Mouse (Mus musculus) midbrain, embryonic 11.5 days (tissue): ENCODE measurements at regions not wholly inside any gene's neighbourhood (a gene's known extent, or its start where the extent isn't known, plus 50 kb on each side); places are given as distances from the start of the nearest gene placed in this dataset.

ENCODE experiments used
- ATAC-seq: fragments of 200-750 bp; cut with Nextera tagmentation; 2 replicates; pipeline ENCODE4 v1.8.0; 2017; ENCODE audit warnings: moderate TSS enrichment, moderate library complexity; ENCODE audit not compliant: low FRiP score
- DNase-seq: peaks from one replicate; pipeline ENCODE4 v3.0.0; 2015; ENCODE audit warnings: low spot score; ENCODE audit errors: missing footprints
- H3K27ac ChIP-seq: fragments of 300-500 bp; sonication (generic); 2 replicates; pipeline ENCODE4 v1.5.1; 2014; ENCODE audit warnings: low read depth, low read length
- H3K27me3 ChIP-seq: fragments of 300-500 bp; sonication (generic); 2 replicates; pipeline ENCODE4 v1.6.1; 2014; ENCODE audit warnings: mild to moderate bottlenecking, low read length, moderate library complexity, mixed read lengths; ENCODE audit not compliant: control insufficient read depth, insufficient read depth
- H3K36me3 ChIP-seq: fragments of 300-500 bp; sonication (generic); 2 replicates; pipeline ENCODE4 v1.6.1; 2014; ENCODE audit warnings: mild to moderate bottlenecking, low read length, moderate library complexity, mixed read lengths; ENCODE audit not compliant: control insufficient read depth, insufficient read depth
- H3K4me1 ChIP-seq: fragments of 300-500 bp; sonication (generic); 2 replicates; pipeline ENCODE4 v1.6.1; 2014; ENCODE audit warnings: low read length; ENCODE audit not compliant: control insufficient read depth, insufficient read depth
- H3K4me2 ChIP-seq: fragments of 300-500 bp; sonication (generic); 2 replicates; pipeline ENCODE4 v1.6.1; 2014; ENCODE audit warnings: mild to moderate bottlenecking, moderate library complexity
- H3K4me3 ChIP-seq: fragments of 300-500 bp; sonication (generic); 2 replicates; pipeline ENCODE4 v1.5.1; 2014; ENCODE audit warnings: low read depth, low read length
- H3K9ac ChIP-seq: fragments of 300-500 bp; sonication (generic); 2 replicates; pipeline ENCODE4 v1.6.1; 2014; ENCODE audit warnings: low read length
- H3K9me3 ChIP-seq: fragments of 300-500 bp; sonication (generic); 2 replicates; pipeline ENCODE4 v1.6.1; 2016; ENCODE audit warnings: low read length; ENCODE audit not compliant: control insufficient read depth
- WGBS: fragments of 180-500 bp; shearing (Covaris S2); extraction: QIAGEN DNeasy Blood & Tissue Kit; methylation state at CpG from one replicate; pipeline ENCODE4 v1.1.7; 2014; 5-methylcytosine and 5-hydroxymethylcytosine counted together

DNA sequence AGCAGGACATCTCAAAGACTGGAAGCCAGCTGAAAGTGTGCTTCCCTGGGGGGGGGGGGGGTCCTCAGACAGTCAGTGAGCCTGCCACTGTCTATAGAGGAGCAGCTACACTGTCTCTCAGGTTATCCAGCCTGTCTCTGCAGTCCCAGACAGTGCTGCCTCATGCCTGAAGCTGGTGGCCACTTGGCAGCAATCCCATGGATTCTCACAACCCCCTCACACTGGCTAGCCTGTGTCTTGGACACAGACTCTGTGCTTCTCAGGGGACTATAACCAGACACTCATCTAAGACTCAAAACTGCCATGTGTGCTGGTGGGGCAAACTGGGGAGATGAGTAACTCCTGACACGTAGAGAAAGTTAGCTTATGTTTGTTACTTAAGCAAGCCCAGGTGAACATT, 95.1 kb upstream of the Sesn3 start:
- Histone ChIP-seq H3K9ac (no peak overlapping the region), H3K4me2 (no peak overlapping the region), H3K27ac (no peak overlapping the region), H3K27me3 (no peaks in the 10 kb centered on the region), H3K36me3 (no peaks in the 10 kb centered on the region), H3K9me3 (no peaks in the 10 kb centered on the region), H3K4me3 (no peak overlapping the region), H3K4me1 (no peaks in the 10 kb centered on the region)
- 88% methylated on average over 1 of the region's 1 CpGs for WGBS
- ATAC-seq (no peak), DNase-seq (peak; percentile 33)

DNA sequence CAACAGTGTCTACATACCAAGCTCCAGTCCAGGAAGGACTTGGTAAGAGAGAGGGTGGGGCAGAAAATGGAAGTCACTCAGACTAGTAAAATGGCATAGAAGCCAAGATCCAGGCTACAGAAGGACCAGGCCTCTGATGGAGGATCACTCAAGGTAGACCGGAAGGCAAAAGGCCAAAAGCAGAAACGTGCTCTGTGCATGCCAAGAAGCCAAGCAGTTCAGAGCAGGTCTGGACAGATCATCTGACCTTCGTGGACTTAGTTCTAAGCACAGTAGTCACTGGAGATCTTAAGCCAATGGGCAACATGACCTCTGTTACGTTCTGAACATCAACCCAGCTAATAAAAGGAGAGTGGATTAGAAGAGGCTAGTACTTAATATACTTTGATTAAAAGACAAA, 90.6 kb upstream of the Sesn3 start:
- Histone ChIP-seq H3K4me3 (no peak overlapping the region), H3K4me2 (no peak overlapping the region), H3K9ac (no peak overlapping the region), H3K4me1 (no peaks in the 10 kb centered on the region), H3K27me3 (no peaks in the 10 kb centered on the region), H3K27ac (no peak overlapping the region), H3K9me3 (no peaks in the 10 kb centered on the region), H3K36me3 (no peaks in the 10 kb centered on the region)
- 83% methylated on average over 4 of the region's 4 CpGs for WGBS
- peak; percentile 66 for DNase-seq
- ATAC-seq, result no peak

DNA sequence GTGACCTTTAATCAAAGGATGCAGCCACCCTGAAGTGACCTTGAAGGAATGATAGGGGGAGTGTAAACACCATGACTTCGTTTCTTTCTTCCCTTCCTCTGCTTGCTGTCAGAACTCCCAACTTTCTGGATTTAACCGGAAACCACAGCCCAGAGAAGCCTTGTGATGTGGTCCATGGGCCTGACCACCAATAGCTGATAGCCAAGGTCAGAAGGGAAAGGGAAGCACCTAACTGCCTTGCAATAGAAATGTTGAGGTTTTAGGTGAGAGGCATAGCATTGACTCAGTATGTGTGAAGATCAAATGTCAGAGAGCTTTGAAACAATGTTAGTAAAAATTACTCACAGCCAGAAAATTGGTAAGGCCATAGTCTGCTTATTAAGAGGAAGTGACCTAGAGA, 89.2 kb upstream of the Sesn3 start:
- 65% methylated on average over 2 of the region's 2 CpGs for WGBS

GRCm38 (mm10) chr9:14187753-14188152, 87.1 kb upstream of the Sesn3 start:
- no peak overlapping the region for H3K4me2 ChIP-seq
- no peaks in the 10 kb centered on the region for H3K36me3 ChIP-seq
- H3K27me3 ChIP-seq, result no peaks in the 10 kb centered on the region
- ATAC-seq (no peak), DNase-seq (no peak)
- no peaks in the 10 kb centered on the region for H3K9me3 ChIP-seq
- no peak overlapping the region for H3K4me3 ChIP-seq
- no peak overlapping the region for H3K27ac ChIP-seq
- no peak overlapping the region for H3K9ac ChIP-seq
- no peaks in the 10 kb centered on the region for H3K4me1 ChIP-seq
- WGBS, result 93% methylated on average over 1 of the region's 1 CpGs

More for the DNA sequence above, 89.2 kb upstream of the Sesn3 start:
- DNase-seq, result peak; percentile 79
- no peaks in the 10 kb centered on the region for H3K27me3 ChIP-seq
- H3K9me3 ChIP-seq, result no peaks in the 10 kb centered on the region
- H3K4me2 ChIP-seq, result no peak overlapping the region
- no peak for ATAC-seq
- no peak overlapping the region for H3K27ac ChIP-seq
- no peak overlapping the region for H3K4me3 ChIP-seq
- H3K9ac ChIP-seq, result no peak overlapping the region
- no peaks in the 10 kb centered on the region for H3K36me3 ChIP-seq
- no peaks in the 10 kb centered on the region for H3K4me1 ChIP-seq

GRCm38 (mm10) chr9:14188504-14188903, 86.4 kb upstream of the Sesn3 start:
- DNase-seq, result peak; percentile 49
- Histone ChIP-seq H3K9ac (no peak overlapping the region), H3K4me1 (no peaks in the 10 kb centered on the region), H3K4me3 (no peak overlapping the region), H3K27ac (no peak overlapping the region), H3K27me3 (no peaks in the 10 kb centered on the region), H3K4me2 (no peak overlapping the region), H3K9me3 (no peaks in the 10 kb centered on the region), H3K36me3 (no peaks in the 10 kb centered on the region)
- peak; percentile 52; the same call in 1 of the 2 replicates for ATAC-seq
- 61% methylated on average over 2 of the region's 2 CpGs for WGBS

DNA sequence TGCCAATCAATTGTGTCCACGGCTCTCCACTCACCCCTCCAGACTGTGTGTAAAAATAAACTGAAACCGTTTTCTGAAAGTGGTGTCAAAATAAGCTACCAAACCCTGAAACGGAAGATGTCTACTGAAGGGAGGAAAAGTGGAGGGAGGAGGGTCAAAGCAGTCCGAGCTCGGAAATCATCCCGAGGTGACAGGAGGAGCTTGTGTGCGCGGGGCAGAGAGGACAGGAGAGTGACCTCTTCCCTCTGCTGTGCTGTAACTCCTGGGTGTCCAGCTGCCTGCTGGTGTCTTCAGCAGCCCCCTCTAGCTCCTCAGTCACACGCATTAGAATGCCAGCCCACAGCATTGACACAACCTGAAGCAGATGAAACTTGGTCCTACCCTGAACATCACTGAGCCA, 84.2 kb upstream of the Sesn3 start:
- ATAC-seq, result no peak

GRCm38 (mm10) chr9:14194748-14195147, 80.1 kb upstream of the Sesn3 start:
- ATAC-seq, result no peak
- Histone ChIP-seq H3K4me1 (no peaks in the 10 kb centered on the region), H3K27me3 (no peaks in the 10 kb centered on the region), H3K9me3 (no peaks in the 10 kb centered on the region), H3K27ac (no peak overlapping the region), H3K36me3 (no peaks in the 10 kb centered on the region), H3K4me2 (no peak overlapping the region), H3K9ac (no peak overlapping the region), H3K4me3 (no peak overlapping the region)
- WGBS, result 85% methylated on average over 5 of the region's 5 CpGs
- DNase-seq, result no peak

More for the DNA sequence above, 84.2 kb upstream of the Sesn3 start:
- no peak for DNase-seq
- no peaks in the 10 kb centered on the region for H3K4me1 ChIP-seq
- H3K9ac ChIP-seq, result no peak overlapping the region
- no peaks in the 10 kb centered on the region for H3K27me3 ChIP-seq
- no peaks in the 10 kb centered on the region for H3K9me3 ChIP-seq
- no peaks in the 10 kb centered on the region for H3K36me3 ChIP-seq
- no peak overlapping the region for H3K4me3 ChIP-seq
- no peak overlapping the region for H3K4me2 ChIP-seq
- WGBS, result 80% methylated on average over 9 of the region's 9 CpGs
- no peak overlapping the region for H3K27ac ChIP-seq

- H3K4me1 ChIP-seq, result no peaks in the 10 kb centered on the region
- H3K9me3 ChIP-seq, result no peaks in the 10 kb centered on the region
- DNase-seq (no peak), ATAC-seq (no peak)
- no peaks in the 10 kb centered on the region for H3K27me3 ChIP-seq
- WGBS, result 67% methylated on average over 3 of the region's 3 CpGs
- no peak overlapping the region for H3K4me3 ChIP-seq
- H3K27ac ChIP-seq, result no peak overlapping the region
- H3K36me3 ChIP-seq, result no peaks in the 10 kb centered on the region
- H3K9ac ChIP-seq, result no peak overlapping the region
- H3K4me2 ChIP-seq, result no peak overlapping the region
Observed at GRCm38 (mm10) chr9:14199116-14199515, 75.8 kb upstream of the Sesn3 start.

DNA sequence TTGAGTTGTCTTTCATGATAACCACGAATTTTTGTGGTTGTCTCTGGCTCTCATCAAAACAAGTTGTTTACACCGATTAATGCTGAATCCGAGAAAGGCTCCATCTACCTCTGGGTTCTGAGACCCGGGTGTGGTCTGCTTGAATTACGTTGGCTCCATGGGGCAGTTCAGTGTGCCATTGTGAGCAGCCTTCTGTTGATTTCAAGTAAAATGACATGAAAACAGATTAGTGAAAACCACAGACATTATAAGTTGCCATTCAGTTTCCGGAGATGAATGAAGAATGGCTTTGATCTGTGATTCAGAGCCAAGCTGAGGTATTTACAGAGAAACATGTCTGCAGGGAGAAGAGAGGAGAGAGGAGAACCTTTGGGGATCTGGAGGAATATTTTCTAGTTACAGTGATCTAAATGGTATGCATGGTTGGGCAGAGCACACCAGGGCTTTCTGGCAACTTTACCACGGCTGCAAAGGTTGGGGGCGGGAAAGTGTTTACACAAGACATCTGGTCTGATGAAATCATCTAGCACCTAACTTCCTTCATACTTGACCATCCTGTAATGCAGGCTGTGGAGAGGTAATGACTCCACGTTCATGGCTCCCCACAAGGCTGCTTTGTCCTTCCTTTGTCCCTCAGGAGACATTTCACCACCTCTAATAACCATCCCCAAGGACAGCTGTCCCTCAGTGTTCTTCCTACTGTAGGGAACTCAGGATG, 74.7 kb upstream of the Sesn3 start:
- Histone ChIP-seq H3K4me2 (no peak overlapping the region), H3K9me3 (no peaks in the 10 kb centered on the region), H3K36me3 (no peaks in the 10 kb centered on the region), H3K9ac (no peak overlapping the region), H3K27ac (no peak overlapping the region), H3K27me3 (no peaks in the 10 kb centered on the region), H3K4me3 (no peak overlapping the region), H3K4me1 (no peaks in the 10 kb centered on the region)
- WGBS, result 76% methylated on average over 9 of the region's 9 CpGs
- no peak for ATAC-seq
- no peak for DNase-seq
